Mouse (Mus musculus) embryonic fibroblast, embryonic 13.5 days (primary cell): ENCODE data around the gene Rora.

Source experiments
- CTCF ChIP-seq: IDR thresholded peaks from 2 replicates; pipeline ENCODE4 v1.5.1; 2011; ENCODE audit warnings: mild to moderate bottlenecking, control low read depth, low read length, moderate library complexity, borderline replicate concordance; ENCODE audit not compliant: insufficient read depth
- POLR2A ChIP-seq: IDR thresholded peaks from 2 replicates; pipeline ENCODE4 v1.6.1; 2011; ENCODE audit warnings: low read depth, mild to moderate bottlenecking, control low read depth, low read length, moderate library complexity

DNA sequence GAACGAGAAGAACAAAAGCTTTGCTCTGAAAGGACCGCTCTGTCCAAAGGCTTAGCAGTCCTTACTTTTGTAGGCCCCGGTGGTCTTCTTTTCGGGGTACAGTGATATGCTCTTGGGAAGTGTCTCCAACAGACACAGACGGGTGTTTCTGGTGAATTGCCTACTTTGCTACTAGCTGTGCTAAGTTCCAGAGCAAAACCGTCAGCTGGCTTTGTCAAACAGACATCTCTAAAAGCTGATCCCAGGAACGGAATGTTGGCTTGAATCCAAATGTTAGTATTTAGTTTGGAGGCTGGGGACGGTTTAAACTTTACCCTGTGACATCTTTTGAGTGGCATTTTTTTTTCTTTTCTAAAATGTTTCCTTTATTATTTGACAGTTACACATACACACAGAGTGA is 680.5 kb downstream of the Rora start:
- no peak for TF ChIP-seq POLR2A
- TF ChIP-seq CTCF = no peak
